Mouse (Mus musculus) frontal cortex, postnatal 36 days (tissue): ENCODE data around the gene Ssr2.
"Not testable (repeated sequence)": the region's sequence is repeated elsewhere in the genome, so short reads cannot be mapped to it uniquely, and the experiment has no call there.

Experiments used
- DNase-seq, 2 experiments: peaks; one replicate each; pipeline ENCODE4 v3.0.0; 2022; ENCODE audit warnings: low spot score in 2 of 2

Ssr2 gene

DNA sequence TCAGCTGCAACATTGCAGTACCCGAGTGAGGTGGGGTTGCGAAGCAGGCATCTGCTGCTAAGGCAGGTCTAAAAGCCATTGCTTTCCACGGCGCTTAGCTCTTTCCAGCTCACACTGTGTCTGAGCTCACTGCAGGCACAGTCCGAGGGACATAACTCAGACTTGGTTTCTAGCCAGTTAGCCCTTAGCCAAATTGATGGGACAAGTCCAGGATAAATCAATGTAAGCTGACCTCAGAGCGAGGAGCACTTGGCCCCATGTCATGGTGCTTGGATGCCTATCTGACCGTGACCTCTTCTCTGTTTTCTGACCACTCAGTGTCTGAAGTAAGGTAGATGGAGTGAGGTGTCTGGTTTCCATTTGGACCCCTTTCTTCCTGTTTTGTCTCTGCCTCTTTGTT lies 11.7 kb upstream of the Ssr2 start:
- no peak for DNase-seq

DNA sequence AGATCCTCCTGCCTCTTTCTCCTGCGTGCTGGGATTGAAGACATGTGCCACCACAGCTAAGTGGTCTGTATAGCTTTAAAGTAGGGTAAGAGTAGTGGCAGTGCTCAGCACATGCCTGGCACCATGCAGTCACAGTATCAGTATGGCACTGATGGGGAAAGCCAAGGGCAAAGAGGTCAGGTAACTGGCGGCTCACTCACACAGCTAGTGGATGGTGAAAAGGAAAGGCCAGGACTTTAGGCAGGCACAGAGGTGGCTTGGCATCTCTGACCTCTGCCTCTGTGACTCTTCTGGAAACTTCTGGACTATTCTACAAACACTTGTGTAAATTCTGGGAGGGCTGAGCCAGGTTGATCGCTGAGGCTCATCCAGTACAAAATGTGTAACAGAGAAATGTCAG lies 9.6 kb upstream of the Ssr2 start:
- DNase-seq: no peak

DNA sequence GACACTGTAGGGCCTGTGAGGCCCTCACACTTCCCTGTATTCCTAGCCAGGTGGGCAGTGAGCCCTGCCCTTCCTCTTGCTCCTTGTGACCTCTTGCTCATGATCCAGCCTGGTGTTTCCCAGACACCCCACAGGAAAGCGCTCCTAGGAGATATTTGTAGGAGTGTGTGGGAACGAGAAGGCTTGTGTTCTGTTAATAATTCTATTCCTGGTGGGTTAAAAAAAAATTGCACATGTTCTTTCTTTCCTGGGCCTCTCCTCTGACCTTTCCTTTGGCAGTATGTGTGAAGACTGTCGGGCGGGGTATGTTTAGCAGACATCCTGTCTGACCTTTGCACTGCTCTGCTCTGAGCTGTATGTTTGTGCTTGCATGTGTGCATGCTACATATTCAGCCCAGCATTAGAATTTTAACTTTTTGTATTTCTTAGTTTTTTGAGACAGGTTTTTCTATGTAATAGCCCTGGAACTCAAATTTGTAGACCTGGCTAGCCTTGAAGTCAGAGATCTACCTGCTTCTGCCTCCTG lies 9.1 kb upstream of the Ssr2 start:
- no peak for DNase-seq

DNA sequence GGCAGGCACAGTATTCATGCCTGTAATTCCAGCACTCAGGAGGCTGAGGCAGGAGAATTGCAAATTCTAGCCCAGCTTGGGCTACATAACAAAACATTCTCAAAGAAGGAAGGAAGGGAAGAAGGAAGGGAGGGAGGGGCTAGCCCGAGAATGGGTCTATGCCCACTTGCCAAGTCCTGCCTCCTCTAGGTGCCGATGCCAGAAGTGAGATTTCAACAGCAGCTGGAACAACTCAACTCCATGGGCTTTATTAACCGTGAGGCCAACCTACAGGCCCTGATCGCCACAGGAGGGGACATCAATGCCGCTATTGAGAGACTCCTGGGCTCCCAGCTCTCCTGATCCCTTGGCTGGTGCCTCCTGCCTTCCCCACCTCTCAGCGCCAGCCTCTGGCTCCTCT lies 7.8 kb upstream of the Ssr2 start:
- DNase-seq: no peak

DNA sequence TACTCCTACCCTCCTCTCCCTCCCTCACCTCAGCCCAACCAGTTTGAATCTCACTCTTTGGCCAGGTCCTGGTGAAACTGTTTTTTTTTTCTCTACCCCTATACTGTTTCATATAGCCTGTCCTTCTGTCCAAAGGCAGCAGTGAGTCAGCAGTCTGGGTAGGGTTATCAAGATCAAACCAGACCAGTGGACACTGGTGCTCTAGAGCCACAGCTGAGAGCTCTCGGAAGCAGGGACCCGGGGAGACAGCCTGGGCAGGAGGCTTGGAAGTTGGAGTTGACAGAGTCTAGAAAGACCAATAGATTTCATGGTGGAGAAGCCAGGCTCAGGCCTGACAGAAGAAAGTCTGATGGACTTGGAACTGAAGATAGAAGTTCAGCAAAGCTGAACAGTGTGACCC lies 7.1 kb upstream of the Ssr2 start:
- no peak for DNase-seq

DNA sequence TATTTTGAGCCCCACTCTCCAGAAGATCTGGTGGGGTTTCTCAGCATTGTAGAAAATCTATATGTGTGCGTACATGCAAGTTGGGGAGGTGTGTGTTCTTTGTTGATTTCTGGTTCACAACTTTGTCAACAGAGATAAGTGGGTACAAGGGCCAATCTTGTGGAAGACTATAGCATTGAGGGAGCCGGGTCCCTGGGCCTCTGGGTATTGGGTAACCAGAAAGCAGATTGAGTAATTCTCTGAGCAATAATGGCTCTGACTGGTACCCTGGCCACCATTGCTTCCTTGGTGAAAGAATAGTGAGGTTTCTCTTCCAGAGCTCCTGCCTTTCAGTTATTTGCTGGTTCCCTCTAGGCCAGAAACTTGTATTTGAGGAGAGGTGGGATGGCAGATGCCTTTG lies 6.6 kb upstream of the Ssr2 start:
- DNase-seq: no peak

DNA sequence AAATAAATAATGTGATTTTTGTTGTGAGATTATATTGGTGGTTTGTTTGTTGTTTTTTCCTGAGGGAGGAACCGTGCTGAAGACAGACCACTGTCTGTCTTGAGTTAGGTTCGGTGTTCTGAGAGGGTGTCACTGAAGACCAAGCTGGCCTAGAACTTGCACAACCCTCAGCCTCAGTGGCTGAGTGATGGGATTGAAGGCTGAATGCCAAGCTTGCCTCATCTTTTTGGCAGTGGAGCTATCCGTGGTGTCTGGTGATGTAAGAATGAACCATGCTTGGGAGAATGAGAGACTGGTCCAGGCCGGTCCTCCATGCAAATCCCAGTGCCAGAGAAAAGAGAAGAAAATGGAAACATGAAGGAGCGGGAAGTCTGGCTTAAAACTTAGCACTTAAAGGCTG lies 6.0 kb upstream of the Ssr2 start:
- no peak for DNase-seq

DNA sequence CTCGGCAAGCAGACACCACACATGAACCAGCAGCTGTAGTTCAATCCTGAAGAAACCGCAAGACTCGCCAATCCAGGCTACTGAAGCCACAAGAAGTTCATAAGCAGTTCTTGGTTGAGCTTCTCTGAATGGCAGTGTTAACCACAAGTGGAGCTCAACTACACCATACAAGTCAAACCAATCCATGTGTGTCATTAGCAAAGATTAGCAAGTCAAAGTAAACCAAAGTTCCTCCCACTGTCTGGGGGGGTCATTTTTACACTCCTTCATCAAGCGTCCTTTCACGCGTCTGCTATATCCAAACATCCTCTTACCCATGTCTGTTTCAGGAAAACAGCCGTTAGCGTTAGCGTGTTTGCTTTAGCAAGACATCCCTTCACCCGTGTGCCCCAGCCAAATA lies 5.3 kb upstream of the Ssr2 start:
- no peak for DNase-seq

DNA sequence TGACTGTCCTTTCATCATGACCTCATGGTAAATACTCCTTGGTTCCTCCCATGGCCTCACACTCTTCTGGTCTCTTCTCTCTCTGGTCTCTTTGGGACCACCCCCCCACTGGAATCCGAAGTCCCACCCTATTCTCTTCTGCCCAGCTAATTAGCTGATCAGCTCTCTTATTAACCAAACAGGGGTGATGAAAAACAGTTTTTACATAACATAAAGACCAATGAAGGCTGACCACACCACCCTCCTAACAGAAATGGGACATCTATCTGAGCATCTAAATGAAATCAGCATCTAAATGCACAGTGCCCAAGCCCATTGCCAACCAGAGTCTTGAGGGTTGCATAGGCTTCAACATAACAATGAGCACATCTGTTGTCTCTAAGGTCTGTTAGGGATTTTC lies 3.8 kb upstream of the Ssr2 start:
- DNase-seq: no peak

DNA sequence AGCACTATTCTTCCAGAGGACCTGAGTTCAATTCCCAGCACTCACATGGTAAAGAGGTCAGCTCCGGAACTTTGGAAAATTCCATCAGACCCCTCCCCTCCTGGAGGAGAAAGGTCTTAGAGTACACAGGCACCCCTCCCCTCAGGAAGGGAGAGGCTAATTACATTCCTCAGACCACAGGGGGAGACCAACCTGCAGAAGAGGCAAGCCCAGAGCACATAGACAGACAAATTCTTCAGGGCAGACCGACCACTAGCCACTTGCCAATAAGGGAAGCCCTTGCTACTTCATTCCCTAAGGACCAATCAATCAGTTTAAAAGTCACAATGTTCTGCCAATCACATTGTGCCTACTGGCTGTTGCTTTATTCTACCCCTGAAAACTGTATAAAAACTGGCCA lies 2.8 kb upstream of the Ssr2 start:
- DNase-seq: no peak

DNA sequence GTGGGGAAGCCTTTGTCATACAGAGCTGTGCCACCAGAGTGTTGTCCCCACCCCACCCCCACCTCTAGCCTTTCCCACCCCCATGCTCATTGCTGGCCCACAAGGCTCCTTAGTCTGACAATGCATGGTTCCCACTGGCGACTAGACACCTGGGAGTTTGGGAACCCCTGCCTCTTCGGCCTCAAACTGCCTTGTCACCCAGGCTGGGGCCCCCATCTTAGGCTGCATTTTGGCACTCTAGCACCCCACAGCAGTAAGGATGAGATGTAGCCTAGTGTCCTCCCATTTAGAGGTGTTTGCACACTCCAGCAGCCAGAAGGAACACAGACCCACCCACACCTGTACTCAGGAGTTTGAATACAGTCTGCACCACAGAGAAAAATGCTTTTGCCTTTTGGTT lies 1.9 kb upstream of the Ssr2 start:
- DNase-seq: no peak

DNA sequence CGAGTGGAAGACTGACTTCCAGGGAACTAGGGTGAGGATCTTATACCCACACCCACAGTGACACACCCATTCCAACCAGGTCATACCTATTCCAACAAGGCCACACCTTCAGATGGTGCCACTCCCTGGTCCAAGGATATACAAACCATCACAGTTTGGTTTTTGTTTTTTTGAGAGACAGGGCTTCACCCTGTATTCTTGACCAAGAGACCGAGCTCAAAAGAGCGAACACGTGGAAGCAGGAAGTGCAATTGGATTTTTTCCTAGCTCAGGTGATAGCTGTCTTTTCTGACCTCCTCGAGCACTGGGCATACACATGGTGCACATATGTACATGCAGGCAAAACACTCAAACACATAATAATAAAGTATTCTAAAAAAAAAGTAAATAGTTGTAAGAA lies 2.2 kb downstream of the Ssr2 start:
- not testable (repeated sequence) for DNase-seq

DNA sequence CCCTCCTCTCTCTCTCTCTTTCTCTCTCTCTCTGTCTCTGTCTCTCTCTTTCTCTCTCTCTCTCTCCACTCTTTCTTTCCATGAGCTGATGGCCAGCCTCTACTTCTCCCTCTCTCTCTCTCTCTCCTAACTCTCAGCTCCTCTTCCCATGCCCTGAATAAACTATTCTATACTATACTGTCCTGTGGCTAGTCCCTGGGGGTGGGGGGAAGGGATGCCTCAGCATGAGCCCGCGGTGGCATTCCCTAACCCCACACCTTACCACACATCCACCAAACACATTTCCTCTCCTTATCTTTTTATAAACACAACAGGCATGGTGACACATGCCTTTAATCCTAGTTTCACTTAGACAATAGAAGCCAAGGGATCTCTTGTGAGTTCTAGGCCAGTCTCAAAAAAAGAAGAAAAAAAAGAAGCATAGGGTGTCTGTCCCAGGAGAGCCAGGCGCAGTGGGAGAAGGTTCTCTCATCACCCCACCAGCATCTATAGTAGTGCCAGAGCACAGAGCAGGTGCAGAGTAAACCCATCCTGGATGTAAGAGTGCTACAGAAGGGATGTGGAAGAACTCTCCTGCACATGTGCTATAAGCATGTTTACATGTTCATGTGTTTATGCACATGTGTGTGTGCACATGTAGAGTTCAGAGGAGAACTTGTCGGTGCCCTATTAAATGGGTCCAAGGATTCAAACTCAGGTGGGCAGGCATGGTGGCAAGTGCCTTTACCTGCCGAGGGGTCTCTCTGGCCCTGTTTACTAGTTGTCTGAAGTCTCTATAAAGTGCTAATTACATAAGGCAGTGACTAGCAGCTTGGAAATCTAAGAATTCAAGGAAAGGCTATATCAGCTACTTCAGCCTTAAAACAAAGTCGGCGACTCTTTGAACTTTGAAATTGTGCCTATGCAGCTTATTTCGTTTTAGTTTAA lies 3.1 kb downstream of the Ssr2 start:
- no peak for DNase-seq

DNA sequence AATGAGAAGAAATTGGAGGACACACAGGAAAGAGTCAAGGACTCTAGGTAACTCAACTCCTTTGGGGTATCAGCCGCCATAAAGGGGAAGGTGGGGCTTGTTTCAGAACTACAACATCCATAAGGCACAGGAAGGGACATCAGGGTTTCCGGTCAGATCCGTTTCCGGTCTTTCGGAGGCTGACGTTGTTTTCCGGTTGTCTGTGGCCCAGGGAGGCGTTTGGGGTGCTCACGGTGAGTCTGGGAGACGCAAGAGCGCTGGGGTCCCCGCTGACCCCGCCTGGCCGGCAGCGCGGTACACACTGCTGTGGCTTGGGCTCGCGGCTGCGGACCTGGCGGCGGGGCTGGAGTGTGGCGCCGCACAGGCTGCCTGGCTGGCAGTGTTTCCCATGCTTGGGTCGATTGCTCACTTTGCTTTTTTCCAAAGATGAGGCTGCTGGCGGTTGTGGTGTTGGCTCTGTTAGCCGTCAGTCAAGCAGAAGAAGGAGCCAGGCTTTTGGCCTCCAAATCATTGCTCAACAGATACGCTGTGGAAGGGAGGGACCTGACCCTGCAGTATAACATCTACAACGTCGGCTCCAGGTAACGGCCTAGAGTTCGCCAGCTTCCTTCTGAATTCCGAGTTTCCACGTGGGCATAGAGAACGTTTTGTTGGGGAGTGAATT lies 3.9 kb downstream of the Ssr2 start:
- DNase-seq: peak; percentile 76 to 85

DNA sequence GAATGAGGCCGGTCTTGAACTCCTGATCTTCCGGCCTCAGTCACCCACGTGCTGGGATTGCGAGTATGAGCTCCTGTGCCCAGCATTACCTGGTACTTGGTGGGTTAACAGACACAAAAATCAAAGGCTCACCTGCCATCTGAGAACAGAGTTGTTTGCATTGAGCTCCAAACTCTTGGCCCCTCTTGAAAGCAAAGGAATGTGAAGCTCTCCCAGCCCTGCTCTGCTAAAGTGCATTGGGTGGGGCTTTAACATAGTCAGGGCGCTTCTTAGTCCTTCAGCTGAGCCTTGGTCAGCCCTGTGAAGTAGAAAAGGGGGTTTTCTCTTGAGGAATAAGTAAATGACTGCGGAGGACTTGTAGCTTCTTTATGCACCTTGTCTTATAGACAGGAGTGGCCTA lies 10.1 kb downstream of the Ssr2 start:
- no peak for DNase-seq

DNA sequence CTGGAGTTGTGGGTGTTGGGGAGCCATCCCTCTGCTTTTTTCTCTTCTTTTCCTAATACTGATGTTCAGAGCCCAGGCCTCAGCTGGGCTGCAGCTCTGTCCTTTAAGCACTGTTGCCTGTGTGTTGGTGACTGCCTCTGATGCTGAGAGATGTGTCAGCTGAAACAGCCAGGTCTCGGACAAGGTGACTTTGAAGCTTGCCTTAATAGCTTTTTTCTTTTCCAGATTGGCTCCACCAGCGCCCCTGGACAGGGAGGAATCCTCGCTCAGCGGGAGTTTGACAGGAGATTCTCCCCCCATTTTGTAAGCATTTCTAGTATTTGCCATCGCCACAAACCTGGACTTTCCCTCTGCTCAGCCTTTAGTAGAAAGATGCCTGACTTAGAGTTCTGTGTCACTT lies 11.0 kb downstream of the Ssr2 start:
- no peak for DNase-seq

DNA sequence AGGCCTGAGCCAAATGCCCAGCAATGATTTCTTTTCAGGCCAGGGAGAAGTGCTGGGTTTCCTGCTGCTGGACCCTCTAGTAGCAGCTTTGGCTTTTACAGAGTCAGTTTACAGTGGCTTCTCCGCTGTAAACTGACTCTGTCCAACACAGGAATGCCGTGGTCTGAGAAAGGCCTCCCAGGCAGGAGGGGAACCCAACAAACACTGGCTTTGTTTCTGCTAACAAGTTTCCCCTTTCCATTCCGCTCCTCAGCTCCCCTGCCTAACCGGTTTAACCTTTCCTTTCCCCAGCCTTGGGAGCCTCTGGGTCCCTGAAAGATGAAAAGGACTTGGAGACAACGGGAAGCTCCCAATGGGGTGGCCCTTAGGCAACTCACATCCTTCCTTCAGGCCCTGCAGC lies 14.6 kb downstream of the Ssr2 start:
- DNase-seq: no peak

DNA sequence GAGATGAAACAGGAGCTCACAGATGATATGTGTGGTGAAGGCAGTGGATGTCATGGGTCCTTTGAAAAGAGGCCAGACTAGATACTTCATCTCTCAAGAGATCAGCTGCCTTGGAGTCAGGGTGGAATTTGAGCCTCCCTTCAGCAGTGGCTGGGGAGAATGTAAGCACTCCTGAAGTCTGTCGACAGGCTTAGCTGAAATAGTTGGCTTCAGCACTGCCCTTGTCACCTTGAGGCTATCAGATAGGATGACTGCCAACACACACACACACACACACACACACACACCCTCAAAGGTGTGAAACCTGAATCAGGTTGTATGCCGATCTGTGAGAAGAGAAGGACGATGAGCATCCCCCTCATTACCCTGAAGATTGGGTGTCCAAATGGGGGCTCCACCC lies 15.4 kb downstream of the Ssr2 start:
- no peak for DNase-seq

DNA sequence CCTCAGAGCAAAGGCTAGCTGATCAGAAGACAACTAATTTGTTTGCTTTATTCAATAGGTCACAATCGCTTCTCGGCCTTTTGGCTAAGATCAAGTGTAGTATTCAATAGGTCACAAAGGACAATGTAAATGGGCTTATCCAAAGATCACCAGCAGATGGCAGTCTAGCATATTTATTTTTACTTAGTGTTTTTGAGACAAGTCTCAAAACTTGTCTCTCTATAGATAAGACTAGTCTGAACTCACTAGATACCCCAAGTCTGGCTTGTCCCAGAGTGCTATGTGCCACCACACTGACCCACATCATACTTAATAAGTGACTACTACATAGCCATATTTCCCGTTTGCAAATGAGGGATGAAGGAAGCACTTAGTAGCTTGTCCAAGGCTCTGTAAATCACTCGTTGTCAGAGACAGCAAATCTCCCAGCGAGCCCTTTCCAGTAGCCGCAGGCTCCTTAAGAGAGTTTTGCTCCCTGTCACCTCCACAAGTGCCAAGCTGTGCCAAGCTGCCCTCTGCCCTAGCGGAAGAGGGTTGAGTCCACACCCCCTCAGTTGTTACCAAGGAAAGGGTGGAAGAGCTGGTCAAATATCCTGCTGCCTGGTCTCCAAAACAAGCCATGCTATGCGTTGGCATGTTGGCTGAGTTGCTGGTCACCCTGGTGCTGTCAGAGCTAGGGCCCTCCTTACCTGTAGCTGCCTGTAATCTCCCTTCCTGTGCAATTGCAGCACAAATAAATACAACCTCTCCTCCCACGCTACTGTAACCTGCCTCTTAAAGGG lies 16.5 kb downstream of the Ssr2 start:
- peak; percentile 8 to 50 for DNase-seq

DNA sequence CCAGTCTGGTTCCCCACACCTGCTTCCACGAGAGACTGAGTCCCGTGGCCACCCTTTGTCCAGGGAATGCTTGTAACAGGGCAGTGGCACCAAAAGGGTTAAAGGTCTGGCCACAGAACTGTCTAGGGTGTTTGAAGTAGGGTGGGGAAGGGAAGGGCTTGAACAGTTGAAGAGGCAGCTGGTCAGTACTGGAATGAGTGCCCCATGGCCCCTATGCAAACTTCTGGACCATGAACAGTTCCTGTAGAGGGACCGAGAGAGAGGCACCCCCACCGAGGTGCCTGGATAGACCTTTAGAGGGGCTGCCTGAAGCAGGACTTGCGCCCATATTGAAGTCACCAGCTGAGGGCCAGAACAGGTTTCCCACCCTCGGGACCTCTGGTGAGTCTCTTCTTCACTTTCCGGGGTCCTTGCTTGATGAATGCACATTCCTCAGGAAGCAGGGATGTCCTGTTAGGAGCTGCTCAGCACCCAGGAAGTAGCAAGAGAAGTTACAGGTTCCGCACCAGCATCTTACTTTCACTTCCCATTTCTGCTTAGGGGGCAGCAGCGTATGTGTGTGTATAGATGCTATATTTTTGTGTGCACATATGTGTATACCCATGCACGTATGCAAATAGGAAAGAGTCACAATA lies 17.4 kb downstream of the Ssr2 start:
- DNase-seq: no peak

DNA sequence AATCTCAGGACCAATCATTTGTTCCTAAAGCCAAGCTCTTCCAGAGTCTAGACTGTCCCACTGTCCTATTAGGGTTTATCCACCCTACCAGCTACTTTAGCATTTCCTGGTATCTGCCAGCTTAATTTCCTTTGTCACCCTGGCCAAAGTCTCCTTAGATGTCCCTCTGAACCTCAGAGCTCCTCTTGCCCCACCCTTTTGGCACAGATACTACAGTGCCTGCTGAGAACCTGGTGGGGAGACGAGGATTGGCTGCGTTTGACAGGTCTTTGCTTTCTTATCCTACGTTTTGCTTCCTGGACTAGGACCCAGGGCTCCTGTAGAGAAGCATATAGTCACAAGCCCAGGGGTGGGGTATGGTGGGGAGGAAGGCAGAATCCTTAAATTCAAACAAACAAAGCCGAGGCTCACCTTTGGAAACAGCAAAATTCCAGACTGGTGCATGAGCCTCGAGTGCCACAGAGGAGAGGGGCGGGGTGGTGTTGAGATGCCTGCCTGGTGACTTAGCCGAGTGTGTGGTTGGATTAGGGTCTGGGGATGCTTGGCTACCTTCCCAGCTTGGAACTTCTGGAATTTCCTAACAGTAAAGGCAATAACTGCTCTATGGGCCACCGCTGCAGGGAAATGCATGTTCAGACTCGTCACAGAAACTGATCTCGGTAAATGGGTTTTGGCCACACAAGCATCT lies 18.4 kb downstream of the Ssr2 start:
- DNase-seq: no peak
